ENCODE assay signal across 11 mouse cellular contexts in genomic region chr10:118761101-118761868, GRCm38 (mm10).
DNase-seq lines count a peak whose midpoint lies in the region; ATAC-seq and TF ChIP-seq lines count a peak whose summit lies in the region.
"Had no signal": no experiment of that assay in that cellular context is flagged by ENCODE, and none has a peak within 500 bp of the region (broad histone marks: within the 10 kb centered on the region; RNA-seq: fewer than 3 reads in every experiment).

No protein-coding gene starts in this region.

- 57% methylated on average over 10 of the region's 10 CpGs for WGBS in kidney, embryonic 14.5 days
- 25% methylated on average over 10 of the region's 10 CpGs for WGBS in liver, embryonic 14.5 days (ENCODE audit: insufficient replicate concordance)

- no peak for TF ChIP-seq EP300 in liver, embryonic 14.5 days (IDR thresholded peaks at IDR 0.05; ENCODE audit: low read depth)

- H3K4me1 ChIP-seq in kidney, embryonic 14.5 days (ENCODE audit: control insufficient read depth, insufficient read depth, low read length) = peaks cover 6% of the 10 kb centered on the region; the same call in 1 of the 2 replicates
- H3K4me1 ChIP-seq in liver, embryonic 14.5 days (replicated peaks; ENCODE audit: control insufficient read depth in 2 of 2, insufficient read depth in 2 of 2, low read length in 1 of 2) = peaks cover 1 to 22% of the 10 kb centered on the region in 2 experiments; a peak in 3 of 4 replicates
- H3K4me1 ChIP-seq: forebrain, embryonic 13.5 days had no signal

- H3K27me3 ChIP-seq in kidney, embryonic 14.5 days (ENCODE audit: control insufficient read depth, insufficient read depth, low read length) = no peaks in the 10 kb centered on the region
- no peaks in the 10 kb centered on the region for H3K27me3 ChIP-seq in liver, embryonic 14.5 days (ENCODE audit: control insufficient read depth, insufficient read depth, low read length)
- H3K27me3 ChIP-seq: forebrain, embryonic 13.5 days had no signal

- ATAC-seq in kidney, embryonic 14.5 days (ENCODE audit: low FRiP score, low TSS enrichment) = no peak
- peak; percentile 86 for ATAC-seq in granulocyte monocyte progenitor cell, adult 5-6 weeks (replicated peaks; ENCODE audit: poor library complexity, severe bottlenecking)
- ATAC-seq in liver, embryonic 14.5 days (ENCODE audit: insufficient read depth) = 0 out of 2 replicates have a peak, but pooled peaks have one; percentile 16
- ATAC-seq in frontal cortex, adult (ENCODE audit: low TSS enrichment) = no peak
- ATAC-seq: forebrain, embryonic 13.5 days had no signal

- peak; percentile 57 for DNase-seq in kidney, postnatal 10 days
- peak; percentile 13 to 19 for DNase-seq in adrenal gland, postnatal 36 days
- peak in 1 of 3 experiments; percentile 4 for DNase-seq in liver, embryonic 14.5 days (ENCODE audit: low read depth in 3 of 3, low spot score in 3 of 3)
- DNase-seq in spleen, postnatal 10 days (ENCODE audit: low spot score in 2 of 2) = no peak
- DNase-seq in cerebellum, postnatal 36 days = no peak
- DNase-seq: cerebellum, adult 2 months had no signal

- H3K9me3 ChIP-seq in kidney, embryonic 14.5 days (ENCODE audit: control insufficient read depth, low read length) = no peaks in the 10 kb centered on the region
- no peaks in the 10 kb centered on the region for H3K9me3 ChIP-seq in liver, embryonic 14.5 days (ENCODE audit: control insufficient read depth, low read length)
- H3K9me3 ChIP-seq: forebrain, embryonic 13.5 days had no signal

- H3K4me2 ChIP-seq in kidney, embryonic 14.5 days (replicated peaks; ENCODE audit: low read depth, low read length) = no peak overlapping the region
- no peak overlapping the region for H3K4me2 ChIP-seq in liver, embryonic 14.5 days (ENCODE audit: low read depth)
- H3K4me2 ChIP-seq: forebrain, embryonic 13.5 days had no signal

- no peak overlapping the region for H3K27ac ChIP-seq in kidney, embryonic 14.5 days (ENCODE audit: low read depth, low read length)
- no peak overlapping the region for H3K27ac ChIP-seq in liver, embryonic 14.5 days
- H3K27ac ChIP-seq: forebrain, embryonic 13.5 days; macrophage had no signal

- no peak overlapping the region for H3K9ac ChIP-seq in kidney, embryonic 14.5 days (ENCODE audit: low read depth, low read length)
- H3K9ac ChIP-seq in liver, embryonic 14.5 days (replicated peaks) = no peak overlapping the region
- H3K9ac ChIP-seq: forebrain, embryonic 13.5 days had no signal

- no peak for TF ChIP-seq CTCF in liver, embryonic 14.5 days (IDR thresholded peaks at IDR 0.05; ENCODE audit: low read depth)

- H3K36me3 ChIP-seq in kidney, embryonic 14.5 days (ENCODE audit: control insufficient read depth, insufficient read depth, low read length) = no peaks in the 10 kb centered on the region
- H3K36me3 ChIP-seq in liver, embryonic 14.5 days (replicated peaks; ENCODE audit: control insufficient read depth, insufficient read depth, low read depth) = no peaks in the 10 kb centered on the region

- H3K4me3 ChIP-seq in kidney, embryonic 14.5 days (ENCODE audit: low read length) = no peak overlapping the region
- H3K4me3 ChIP-seq in liver, embryonic 14.5 days (ENCODE audit: insufficient read depth in 1 of 2, low read depth in 2 of 2, low read length in 2 of 2) = no peak overlapping the region
- H3K4me3 ChIP-seq: forebrain, embryonic 13.5 days had no signal

Comparison
In these comparisons a context has a peak if more than half of its experiments do, and no peak if none do; other contexts are left out.
1. DNase-seq: peak in kidney, postnatal 10 days (single experiment) and adrenal gland, postnatal 36 days (2 of 2); none in spleen, postnatal 10 days (0 of 2) and cerebellum, postnatal 36 days (0 of 2).
2. ATAC-seq: peak in granulocyte monocyte progenitor cell, adult 5-6 weeks (single experiment) and liver, embryonic 14.5 days (single experiment); none in kidney, embryonic 14.5 days (single experiment) and frontal cortex, adult (single experiment).